Mouse (Mus musculus): ENCODE measurements at regions not wholly inside any gene's neighbourhood (a gene's known extent, or its start where the extent isn't known, plus 50 kb on each side); places are given as distances from the start of the nearest gene placed in this dataset.

- Histone ChIP-seq H3K9ac (ENCODE audit: low read depth, low read length) (no peak overlapping the region), H3K4me1 (ENCODE audit: control insufficient read depth, low read depth, low read length) (no peaks in the 10 kb centered on the region), H3K9me3 (replicated peaks; ENCODE audit: control insufficient read depth, low read length) (no peaks in the 10 kb centered on the region), H3K27ac (ENCODE audit: low read length) (no peak overlapping the region), H3K27me3 (ENCODE audit: control insufficient read depth, insufficient read depth, low read depth, low read length) (no peaks in the 10 kb centered on the region), H3K4me2 (ENCODE audit: low read depth, low read length) (no peak overlapping the region), H3K4me3 (ENCODE audit: low read depth, low read length) (no peak overlapping the region), H3K36me3 (ENCODE audit: control insufficient read depth, insufficient read depth) (no peaks in the 10 kb centered on the region)
- ATAC-seq (ENCODE audit: low read depth) = no peak
Measured at GRCm38 (mm10) chr10:112863808-112864207, 65.0 kb downstream of the Atxn7l3b start.

GRCm38 (mm10) chr10:112863375-112863774, 65.4 kb downstream of the Atxn7l3b start:
- Histone ChIP-seq H3K36me3 (ENCODE audit: control insufficient read depth, insufficient read depth) (no peaks in the 10 kb centered on the region), H3K4me2 (ENCODE audit: low read depth, low read length) (no peak overlapping the region), H3K27ac (ENCODE audit: low read length) (no peak overlapping the region), H3K9me3 (replicated peaks; ENCODE audit: control insufficient read depth, low read length) (no peaks in the 10 kb centered on the region), H3K4me1 (ENCODE audit: control insufficient read depth, low read depth, low read length) (no peaks in the 10 kb centered on the region), H3K9ac (ENCODE audit: low read depth, low read length) (no peak overlapping the region), H3K27me3 (ENCODE audit: control insufficient read depth, insufficient read depth, low read depth, low read length) (no peaks in the 10 kb centered on the region), H3K4me3 (ENCODE audit: low read depth, low read length) (no peak overlapping the region)
- 14% methylated on average over 2 of the region's 2 CpGs for WGBS (ENCODE audit: insufficient replicate concordance)
- ATAC-seq (ENCODE audit: low read depth) = no peak

DNA sequence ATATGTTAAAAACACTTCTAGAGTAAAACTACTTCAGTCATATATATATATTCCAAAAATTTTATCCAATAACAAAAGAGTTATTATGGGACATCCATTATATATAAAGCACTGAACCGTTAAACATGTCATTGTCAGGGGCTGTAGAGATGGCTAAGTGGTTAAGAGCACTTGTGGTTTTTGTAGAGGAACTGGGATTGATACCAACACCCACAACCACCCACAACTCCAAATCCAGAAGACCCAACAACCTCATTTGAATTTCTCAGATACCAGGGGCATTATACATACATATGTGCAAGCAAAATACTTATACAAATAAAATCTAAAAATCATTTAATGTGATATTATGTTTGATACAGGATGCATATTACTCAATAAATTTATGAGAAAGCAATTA, 76.8 kb downstream of the Atxn7l3b start:
- Histone ChIP-seq H3K9ac (ENCODE audit: low read depth, low read length) (no peak overlapping the region), H3K9me3 (replicated peaks; ENCODE audit: control insufficient read depth, low read length) (no peaks in the 10 kb centered on the region), H3K4me1 (ENCODE audit: control insufficient read depth, low read depth, low read length) (no peaks in the 10 kb centered on the region), H3K4me2 (ENCODE audit: low read depth, low read length) (no peak overlapping the region), H3K27ac (ENCODE audit: low read length) (no peak overlapping the region), H3K4me3 (ENCODE audit: low read depth, low read length) (no peak overlapping the region), H3K27me3 (ENCODE audit: control insufficient read depth, insufficient read depth, low read depth, low read length) (no peaks in the 10 kb centered on the region), H3K36me3 (ENCODE audit: control insufficient read depth, insufficient read depth) (no peaks in the 10 kb centered on the region)
- no peak for ATAC-seq (ENCODE audit: low read depth)
- WGBS (ENCODE audit: insufficient replicate concordance) = 21% methylated on average over 1 of the region's 1 CpGs

DNA sequence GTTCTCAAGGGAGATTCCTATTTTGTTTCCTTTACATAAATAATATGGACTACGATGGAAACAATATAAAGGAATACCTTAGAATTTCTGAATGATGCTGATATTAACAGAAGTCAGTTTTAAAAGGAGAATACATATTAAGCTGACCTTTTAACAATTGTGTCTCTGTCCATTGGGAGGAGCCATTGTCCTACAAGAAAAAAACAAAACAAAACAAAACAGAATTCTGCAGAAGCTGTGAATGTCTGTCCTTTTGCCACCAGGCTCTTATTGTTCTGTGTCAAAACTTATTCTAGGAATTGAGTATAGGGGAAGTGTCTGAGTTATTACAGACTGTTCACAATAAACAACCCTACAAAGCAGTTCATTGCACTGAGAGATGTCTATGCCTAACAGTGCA, 82.6 kb downstream of the Atxn7l3b start:
- Histone ChIP-seq H3K9ac (ENCODE audit: low read depth, low read length) (no peak overlapping the region), H3K9me3 (replicated peaks; ENCODE audit: control insufficient read depth, low read length) (no peaks in the 10 kb centered on the region), H3K36me3 (ENCODE audit: control insufficient read depth, insufficient read depth) (no peaks in the 10 kb centered on the region), H3K4me1 (ENCODE audit: control insufficient read depth, low read depth, low read length) (no peaks in the 10 kb centered on the region), H3K27ac (ENCODE audit: low read length) (no peak overlapping the region), H3K4me3 (ENCODE audit: low read depth, low read length) (no peak overlapping the region), H3K4me2 (ENCODE audit: low read depth, low read length) (no peak overlapping the region), H3K27me3 (ENCODE audit: control insufficient read depth, insufficient read depth, low read depth, low read length) (no peaks in the 10 kb centered on the region)
- ATAC-seq (ENCODE audit: low read depth) = no peak
- 44% methylated on average over 1 of the region's 1 CpGs for WGBS (ENCODE audit: insufficient replicate concordance)

DNA sequence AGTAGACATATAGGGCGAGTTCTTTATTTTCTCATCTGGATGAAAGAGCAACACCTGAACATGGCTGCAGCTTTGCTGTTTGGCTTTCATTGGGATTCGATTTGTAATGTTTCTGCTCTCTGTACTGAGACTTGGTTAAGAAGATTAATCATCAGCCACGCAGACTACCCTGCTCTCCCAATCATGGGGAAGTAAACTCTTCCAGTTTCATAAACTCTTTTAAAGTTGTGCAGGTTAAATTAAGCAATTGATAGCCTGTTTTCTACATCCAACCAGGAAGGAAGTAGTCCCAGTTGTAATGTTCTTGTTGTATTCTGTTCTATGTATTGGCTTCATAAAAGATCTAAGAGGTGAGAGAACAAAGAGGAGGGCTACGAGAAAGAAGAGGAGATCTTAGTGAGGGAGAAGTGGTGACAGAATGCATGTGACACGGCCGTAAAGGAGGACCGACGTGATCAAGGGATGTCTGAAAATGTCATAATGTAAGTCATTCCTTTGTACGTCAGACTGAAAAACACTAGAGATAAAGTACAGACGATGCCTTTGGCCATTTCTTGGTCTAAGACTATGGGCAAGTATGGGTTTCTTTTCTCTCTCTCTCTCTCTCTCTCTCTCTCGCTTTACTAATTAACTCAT, 91.3 kb downstream of the Atxn7l3b start:
- no peaks in the 10 kb centered on the region for H3K36me3 ChIP-seq (ENCODE audit: control insufficient read depth, insufficient read depth)
- H3K4me3 ChIP-seq (ENCODE audit: low read depth, low read length) = peak overlapping the region; percentile 21; the same call in 1 of the 2 replicates
- no peak overlapping the region for H3K4me2 ChIP-seq (ENCODE audit: low read depth, low read length)
- no peaks in the 10 kb centered on the region for H3K27me3 ChIP-seq (ENCODE audit: control insufficient read depth, insufficient read depth, low read depth, low read length)
- H3K9ac ChIP-seq (ENCODE audit: low read depth, low read length) = no peak overlapping the region
- H3K9me3 ChIP-seq (replicated peaks; ENCODE audit: control insufficient read depth, low read length) = no peaks in the 10 kb centered on the region
- no peak overlapping the region for H3K27ac ChIP-seq (ENCODE audit: low read length)
- ATAC-seq (ENCODE audit: low read depth) = no peak
- WGBS (ENCODE audit: insufficient replicate concordance) = 61% methylated on average over 11 of the region's 11 CpGs
- no peaks in the 10 kb centered on the region for H3K4me1 ChIP-seq (ENCODE audit: control insufficient read depth, low read depth, low read length)

- no peaks in the 10 kb centered on the region for H3K36me3 ChIP-seq (ENCODE audit: control insufficient read depth, insufficient read depth)
- no peak overlapping the region for H3K27ac ChIP-seq (ENCODE audit: low read length)
- H3K9ac ChIP-seq (ENCODE audit: low read depth, low read length) = no peak overlapping the region
- ATAC-seq (ENCODE audit: low read depth) = no peak
- no peaks in the 10 kb centered on the region for H3K4me1 ChIP-seq (ENCODE audit: control insufficient read depth, low read depth, low read length)
- 0 out of 2 replicates have a peak overlapping the region, but pooled peaks have one; percentile 6 for H3K4me2 ChIP-seq (ENCODE audit: low read depth, low read length)
- no peaks in the 10 kb centered on the region for H3K27me3 ChIP-seq (ENCODE audit: control insufficient read depth, insufficient read depth, low read depth, low read length)
- no peaks in the 10 kb centered on the region for H3K9me3 ChIP-seq (replicated peaks; ENCODE audit: control insufficient read depth, low read length)
- peak overlapping the region; percentile 5; the same call in 1 of the 2 replicates for H3K4me3 ChIP-seq (ENCODE audit: low read depth, low read length)
- 63% methylated on average over 9 of the region's 9 CpGs for WGBS (ENCODE audit: insufficient replicate concordance)
Measured at GRCm38 (mm10) chr10:112835970-112836369, 92.8 kb downstream of the Atxn7l3b start.

DNA sequence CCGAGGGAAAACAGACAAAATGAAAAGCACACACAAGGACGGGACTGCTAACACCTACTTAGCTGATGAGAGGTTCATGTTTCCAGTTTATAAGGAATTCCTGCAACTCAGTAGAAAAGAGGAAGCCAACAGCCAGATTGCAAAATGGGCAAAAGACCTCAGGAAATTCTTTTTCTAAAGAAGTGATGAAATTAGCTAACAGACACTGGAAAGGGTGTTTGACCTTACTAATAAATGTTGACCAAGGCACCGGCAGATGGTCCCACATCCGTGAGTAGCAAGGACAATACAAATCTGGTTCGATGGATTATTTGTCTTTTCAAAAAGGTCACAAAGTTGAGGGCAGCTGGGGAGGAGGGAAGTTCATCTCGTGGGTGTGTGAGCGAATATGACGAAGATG, 93.3 kb downstream of the Atxn7l3b start:
- Histone ChIP-seq H3K27me3 (ENCODE audit: control insufficient read depth, insufficient read depth, low read depth, low read length) (no peaks in the 10 kb centered on the region), H3K4me1 (ENCODE audit: control insufficient read depth, low read depth, low read length) (no peaks in the 10 kb centered on the region), H3K27ac (ENCODE audit: low read length) (no peak overlapping the region), H3K9ac (ENCODE audit: low read depth, low read length) (no peak overlapping the region), H3K36me3 (ENCODE audit: control insufficient read depth, insufficient read depth) (no peaks in the 10 kb centered on the region), H3K4me3 (ENCODE audit: low read depth, low read length) (peak overlapping the region; percentile 5; the same call in 1 of the 2 replicates), H3K4me2 (ENCODE audit: low read depth, low read length) (no peak overlapping the region), H3K9me3 (replicated peaks; ENCODE audit: control insufficient read depth, low read length) (no peaks in the 10 kb centered on the region)
- ATAC-seq (ENCODE audit: low read depth) = no peak; the same call in 1 of the 2 replicates
- 53% methylated on average over 8 of the region's 8 CpGs for WGBS (ENCODE audit: insufficient replicate concordance)

DNA sequence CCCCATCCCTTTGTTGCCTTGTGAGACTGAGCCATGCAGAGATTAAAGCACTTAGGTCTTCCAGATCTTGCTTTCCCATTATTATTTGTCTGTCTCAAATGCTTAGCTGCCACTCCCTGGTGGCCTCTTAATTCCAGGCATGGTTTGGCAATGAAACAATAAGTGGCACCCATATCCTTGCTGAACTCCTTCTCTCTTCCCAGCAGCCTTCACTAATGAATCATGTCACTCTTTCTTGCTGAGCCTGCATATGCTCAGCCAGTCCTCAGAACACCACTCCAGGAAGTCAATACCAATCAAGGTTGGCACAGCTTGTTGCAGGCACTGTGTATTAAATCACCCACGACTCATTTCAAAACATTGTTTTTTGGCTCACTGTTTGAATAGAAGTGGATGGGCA, 118.6 kb downstream of the Atxn7l3b start:
- no peak overlapping the region for H3K4me2 ChIP-seq (ENCODE audit: low read depth, low read length)
- no peak overlapping the region for H3K9ac ChIP-seq (ENCODE audit: low read depth, low read length)
- H3K4me3 ChIP-seq (ENCODE audit: low read depth, low read length) = no peak overlapping the region
- no peak overlapping the region for H3K27ac ChIP-seq (ENCODE audit: low read length)
- ATAC-seq (ENCODE audit: low read depth) = no peak
- no peaks in the 10 kb centered on the region for H3K36me3 ChIP-seq (ENCODE audit: control insufficient read depth, insufficient read depth)
- H3K4me1 ChIP-seq (ENCODE audit: control insufficient read depth, low read depth, low read length) = no peaks in the 10 kb centered on the region
- no peaks in the 10 kb centered on the region for H3K27me3 ChIP-seq (ENCODE audit: control insufficient read depth, insufficient read depth, low read depth, low read length)
- 31% methylated on average over 1 of the region's 1 CpGs for WGBS (ENCODE audit: insufficient replicate concordance)
- H3K9me3 ChIP-seq (replicated peaks; ENCODE audit: control insufficient read depth, low read length) = no peaks in the 10 kb centered on the region

GRCm38 (mm10) chr10:112803557-112803956, 125.2 kb downstream of the Atxn7l3b start:
- WGBS (ENCODE audit: insufficient replicate concordance) = 31% methylated on average over 6 of the region's 6 CpGs

More at GRCm38 (mm10) chr10:112803557-112803956, 125.2 kb downstream of the Atxn7l3b start:
- Histone ChIP-seq H3K4me2 (ENCODE audit: low read depth, low read length) (no peak overlapping the region), H3K4me1 (ENCODE audit: control insufficient read depth, low read depth, low read length) (no peaks in the 10 kb centered on the region), H3K9me3 (replicated peaks; ENCODE audit: control insufficient read depth, low read length) (no peaks in the 10 kb centered on the region), H3K27me3 (ENCODE audit: control insufficient read depth, insufficient read depth, low read depth, low read length) (no peaks in the 10 kb centered on the region), H3K9ac (ENCODE audit: low read depth, low read length) (no peak overlapping the region), H3K4me3 (ENCODE audit: low read depth, low read length) (no peak overlapping the region), H3K36me3 (ENCODE audit: control insufficient read depth, insufficient read depth) (no peaks in the 10 kb centered on the region), H3K27ac (ENCODE audit: low read length) (no peak overlapping the region)
- ATAC-seq (ENCODE audit: low read depth) = no peak

Data from liver, embryonic 16.5 days (tissue).